Mouse (Mus musculus): ENCODE results near the gene Ssh1. TPM values are rescaled to one million over a fixed set of nuclear protein-coding genes. Genes with fewer than 3 reads are reported as not detected.

Gene Ssh1
- polyA plus RNA-seq, 1 experiment from 2014 or later = 5.1 TPM

DNA sequence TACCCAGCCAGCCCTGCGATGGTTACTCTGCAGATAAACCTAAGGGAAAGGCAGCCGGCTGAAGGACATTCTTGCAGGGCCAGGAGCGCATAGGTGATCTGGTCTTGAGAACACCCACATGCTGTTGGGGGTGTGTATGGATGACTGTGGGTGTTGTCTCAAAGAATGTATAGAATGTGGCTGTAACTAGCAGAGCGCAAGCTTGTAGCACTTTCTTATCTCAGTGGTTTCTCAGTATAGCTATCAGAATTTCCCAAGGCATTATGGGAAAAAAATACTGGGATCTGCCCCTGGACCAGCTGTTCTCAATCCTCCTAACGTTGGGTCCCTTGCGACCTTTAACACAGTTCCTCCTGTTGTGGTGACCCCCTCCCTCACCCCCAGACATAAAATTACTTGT is 59.8 kb downstream of the Ssh1 start:
- 45% methylated on average over 6 of the region's 6 CpGs for WGBS
- no peaks in the 10 kb centered on the region for H3K36me3 ChIP-seq (ENCODE audit: control insufficient read depth, insufficient read depth)
- no peak overlapping the region for H3K27ac ChIP-seq (ENCODE audit: low read depth, low read length)
- TF ChIP-seq CTCF (IDR thresholded peaks at IDR 0.05; ENCODE audit: low read depth) = no peak
- H3K27me3 ChIP-seq (replicated peaks; ENCODE audit: control insufficient read depth, insufficient read depth, low read length) = no peaks in the 10 kb centered on the region
- H3K4me2 ChIP-seq (replicated peaks; ENCODE audit: low read depth) = no peak overlapping the region
- H3K4me3 ChIP-seq (ENCODE audit: low read depth, low read length) = no peak overlapping the region
- no peak for ATAC-seq
- no peaks in the 10 kb centered on the region for H3K9me3 ChIP-seq (ENCODE audit: control insufficient read depth)
- H3K9ac ChIP-seq (ENCODE audit: low read depth, low read length) = no peak overlapping the region
- no peaks in the 10 kb centered on the region for H3K4me1 ChIP-seq (replicated peaks; ENCODE audit: control insufficient read depth, insufficient read depth, low read length)

DNA sequence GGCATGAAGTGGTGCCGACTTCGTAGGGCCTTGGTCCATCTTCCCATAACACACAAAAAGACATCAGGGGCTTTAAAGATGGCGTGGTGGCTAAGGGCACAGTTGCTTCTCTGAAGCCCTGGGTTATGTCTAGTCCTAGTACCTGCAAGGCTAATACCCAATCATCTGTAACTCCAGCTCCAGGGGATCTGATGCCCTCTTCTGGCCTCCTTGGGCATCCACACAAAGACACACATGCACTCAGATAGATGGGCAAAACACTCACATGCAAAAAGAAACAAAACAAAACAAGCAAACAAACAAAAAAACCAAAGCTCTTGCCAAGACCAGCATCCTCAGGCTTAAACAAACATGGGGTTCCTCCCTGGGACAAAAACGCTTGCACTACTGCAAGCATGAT is 60.2 kb downstream of the Ssh1 start:
- Histone ChIP-seq H3K27ac (ENCODE audit: low read depth, low read length) (no peak overlapping the region), H3K4me1 (replicated peaks; ENCODE audit: control insufficient read depth, insufficient read depth, low read length) (no peaks in the 10 kb centered on the region), H3K9ac (ENCODE audit: low read depth, low read length) (no peak overlapping the region), H3K4me3 (ENCODE audit: low read depth, low read length) (no peak overlapping the region), H3K36me3 (ENCODE audit: control insufficient read depth, insufficient read depth) (no peaks in the 10 kb centered on the region), H3K27me3 (replicated peaks; ENCODE audit: control insufficient read depth, insufficient read depth, low read length) (no peaks in the 10 kb centered on the region), H3K9me3 (ENCODE audit: control insufficient read depth) (no peaks in the 10 kb centered on the region), H3K4me2 (replicated peaks; ENCODE audit: low read depth) (no peak overlapping the region)
- WGBS = 77% methylated on average over 4 of the region's 4 CpGs
- ATAC-seq = no peak
- TF ChIP-seq CTCF (IDR thresholded peaks at IDR 0.05; ENCODE audit: low read depth) = peak; percentile 78

DNA sequence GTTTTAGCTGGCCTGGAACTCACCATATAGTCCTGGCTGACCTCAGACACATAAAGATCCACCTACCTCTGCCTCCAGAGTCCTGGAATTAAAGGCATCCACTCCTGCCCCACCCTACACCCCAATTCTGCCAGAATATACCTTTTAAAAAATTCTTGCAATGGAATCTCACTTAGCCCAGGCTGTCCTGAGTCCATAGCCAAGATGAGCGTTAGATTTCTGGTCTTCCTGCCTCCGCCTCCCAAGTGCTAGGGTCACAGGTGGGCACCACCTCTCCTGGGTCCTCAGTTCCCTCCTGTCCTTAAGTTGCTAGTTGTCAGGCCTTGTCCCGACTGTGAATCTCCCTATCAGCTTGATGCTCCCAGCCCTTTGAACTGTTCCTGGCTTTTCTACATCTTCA is 61.4 kb downstream of the Ssh1 start:
- Histone ChIP-seq H3K9me3 (ENCODE audit: control insufficient read depth) (peaks cover 4% of the 10 kb centered on the region; the same call in 1 of the 2 replicates), H3K4me2 (replicated peaks; ENCODE audit: low read depth) (no peak overlapping the region), H3K27me3 (replicated peaks; ENCODE audit: control insufficient read depth, insufficient read depth, low read length) (no peaks in the 10 kb centered on the region), H3K9ac (ENCODE audit: low read depth, low read length) (no peak overlapping the region), H3K4me1 (replicated peaks; ENCODE audit: control insufficient read depth, insufficient read depth, low read length) (no peaks in the 10 kb centered on the region), H3K36me3 (ENCODE audit: control insufficient read depth, insufficient read depth) (no peaks in the 10 kb centered on the region), H3K4me3 (ENCODE audit: low read depth, low read length) (no peak overlapping the region), H3K27ac (ENCODE audit: low read depth, low read length) (no peak overlapping the region)
- ATAC-seq = no peak
- TF ChIP-seq CTCF (IDR thresholded peaks at IDR 0.05; ENCODE audit: low read depth) = no peak
- 73% methylated on average over 3 of the region's 3 CpGs for WGBS

DNA sequence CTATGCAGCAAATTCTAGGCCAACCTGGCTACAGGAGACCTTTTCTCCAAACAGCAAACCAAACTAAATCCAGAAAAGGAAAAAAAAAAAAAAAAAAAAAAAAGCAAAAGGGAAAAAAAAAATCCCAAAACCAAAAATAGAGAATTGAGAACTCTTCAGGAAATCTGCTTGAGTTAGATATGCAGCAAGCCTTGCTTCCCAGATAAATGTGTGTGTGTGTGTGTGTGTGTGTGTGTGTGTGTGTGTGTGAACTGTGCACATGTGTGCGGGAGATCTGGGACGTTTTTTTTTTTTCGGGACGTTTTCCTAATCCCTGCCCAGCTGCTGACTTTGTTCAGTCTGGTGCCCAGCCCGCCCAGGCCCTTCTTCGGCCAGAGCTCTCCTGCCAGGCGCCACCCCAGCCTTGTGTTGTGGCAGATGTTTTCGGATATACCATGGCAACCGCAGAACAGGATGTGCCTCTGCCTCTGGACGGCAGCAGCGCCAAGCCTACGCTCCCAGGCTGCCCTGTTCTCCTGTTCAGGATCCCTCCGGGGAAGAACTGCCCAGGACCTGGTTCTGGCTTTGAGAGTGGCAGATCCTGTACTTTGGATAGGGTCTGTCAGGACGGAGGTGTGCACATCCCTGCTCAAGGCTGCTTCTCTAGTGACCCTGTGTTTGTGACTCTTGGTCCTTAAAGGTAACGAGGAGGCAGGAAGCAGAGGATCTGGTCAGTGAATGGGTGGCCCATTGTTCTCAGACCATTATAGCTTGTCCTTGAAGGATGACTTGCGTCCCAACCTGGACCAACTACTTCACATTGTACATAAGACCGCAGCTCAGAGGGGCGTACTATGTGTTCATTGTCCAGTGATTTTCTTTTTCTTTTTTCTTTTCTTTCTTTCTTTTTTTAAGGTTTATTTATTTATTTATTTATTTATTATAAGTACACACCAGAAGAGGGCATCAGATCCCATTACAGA is 62.8 kb downstream of the Ssh1 start:
- peak; percentile 19; the same call in 1 of the 2 replicates for TF ChIP-seq CTCF (IDR thresholded peaks at IDR 0.05; ENCODE audit: low read depth)
- no peaks in the 10 kb centered on the region for H3K4me1 ChIP-seq (replicated peaks; ENCODE audit: control insufficient read depth, insufficient read depth, low read length)
- no peak overlapping the region for H3K4me3 ChIP-seq (ENCODE audit: low read depth, low read length)
- no peaks in the 10 kb centered on the region for H3K36me3 ChIP-seq (ENCODE audit: control insufficient read depth, insufficient read depth)
- WGBS = 48% methylated on average over 18 of the region's 18 CpGs
- no peak overlapping the region for H3K9ac ChIP-seq (ENCODE audit: low read depth, low read length)
- 0 out of 2 replicates have a peak overlapping the region, but pooled peaks have one; percentile 32 for H3K4me2 ChIP-seq (replicated peaks; ENCODE audit: low read depth)
- H3K9me3 ChIP-seq (ENCODE audit: control insufficient read depth) = peaks cover 4% of the 10 kb centered on the region; the same call in 1 of the 2 replicates
- 0 out of 2 replicates have a peak, but pooled peaks have one; percentile 33 for ATAC-seq
- H3K27ac ChIP-seq (ENCODE audit: low read depth, low read length) = peak overlapping the region; percentile 50; the same call in 1 of the 2 replicates
- no peaks in the 10 kb centered on the region for H3K27me3 ChIP-seq (replicated peaks; ENCODE audit: control insufficient read depth, insufficient read depth, low read length)

DNA sequence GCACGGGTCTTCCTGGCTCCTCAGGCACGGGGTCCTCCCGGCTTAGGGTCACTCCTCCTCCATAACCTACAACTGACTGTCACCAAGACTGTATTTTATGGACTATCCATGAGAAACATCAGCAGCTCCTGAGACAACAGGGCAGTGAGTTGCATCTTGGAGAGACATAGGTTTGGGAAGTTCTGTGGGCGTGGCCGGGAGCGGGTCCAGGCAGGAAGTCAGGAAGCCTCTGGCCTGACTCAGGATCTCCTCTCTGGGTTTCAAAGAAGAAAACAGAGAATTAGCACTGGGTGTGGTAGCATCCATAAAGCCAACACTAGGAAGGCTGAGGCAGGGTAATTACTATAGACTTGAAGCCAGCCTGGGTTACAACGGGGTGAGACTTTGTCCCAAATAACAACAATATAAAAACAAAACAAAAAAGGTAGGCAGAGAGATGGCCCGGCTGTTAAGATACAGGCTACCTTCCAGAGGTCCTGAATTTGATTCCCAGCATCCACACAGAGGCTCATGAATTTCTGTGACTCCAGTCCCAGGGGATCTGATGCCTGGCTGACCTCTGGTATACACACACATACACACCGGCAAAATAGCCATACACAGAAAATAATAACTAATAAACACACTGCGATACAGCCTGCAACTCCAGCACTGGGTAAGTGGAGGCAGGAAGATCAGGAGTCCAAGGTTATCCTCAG is 63.6 kb downstream of the Ssh1 start:
- 45% methylated on average over 10 of the region's 10 CpGs for WGBS
- H3K27me3 ChIP-seq (replicated peaks; ENCODE audit: control insufficient read depth, insufficient read depth, low read length) = no peaks in the 10 kb centered on the region
- H3K27ac ChIP-seq (ENCODE audit: low read depth, low read length) = no peak overlapping the region
- no peak for TF ChIP-seq CTCF (IDR thresholded peaks at IDR 0.05; ENCODE audit: low read depth)
- H3K4me1 ChIP-seq (replicated peaks; ENCODE audit: control insufficient read depth, insufficient read depth, low read length) = no peaks in the 10 kb centered on the region
- H3K4me3 ChIP-seq (ENCODE audit: low read depth, low read length) = no peak overlapping the region
- no peak for ATAC-seq
- H3K9ac ChIP-seq (ENCODE audit: low read depth, low read length) = no peak overlapping the region
- H3K9me3 ChIP-seq (ENCODE audit: control insufficient read depth) = peaks cover 4% of the 10 kb centered on the region; the same call in 1 of the 2 replicates
- no peaks in the 10 kb centered on the region for H3K36me3 ChIP-seq (ENCODE audit: control insufficient read depth, insufficient read depth)
- no peak overlapping the region; the same call in 1 of the 2 replicates for H3K4me2 ChIP-seq (replicated peaks; ENCODE audit: low read depth)

DNA sequence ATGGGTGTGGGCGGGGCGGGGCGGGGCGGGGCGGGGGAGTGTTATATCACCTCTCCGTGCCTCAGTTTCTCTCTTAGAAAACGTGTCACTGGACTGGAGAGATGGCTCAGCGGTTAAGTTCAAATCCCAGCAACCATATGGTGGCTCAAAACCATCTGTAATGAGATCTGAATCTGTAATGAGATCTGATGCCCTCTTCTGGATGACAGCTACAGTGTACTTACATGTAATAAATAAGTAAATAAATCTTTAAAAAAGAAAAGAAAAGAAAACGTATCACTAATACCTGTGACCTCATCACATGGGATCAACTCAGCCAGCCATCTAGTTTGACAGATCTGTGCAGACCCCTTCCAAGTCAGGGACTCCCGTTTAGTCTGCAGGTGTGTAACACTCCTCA is 64.2 kb downstream of the Ssh1 start:
- no peaks in the 10 kb centered on the region for H3K4me1 ChIP-seq (replicated peaks; ENCODE audit: control insufficient read depth, insufficient read depth, low read length)
- no peaks in the 10 kb centered on the region for H3K27me3 ChIP-seq (replicated peaks; ENCODE audit: control insufficient read depth, insufficient read depth, low read length)
- no peak overlapping the region for H3K9ac ChIP-seq (ENCODE audit: low read depth, low read length)
- ATAC-seq = no peak
- H3K4me3 ChIP-seq (ENCODE audit: low read depth, low read length) = no peak overlapping the region
- no peak overlapping the region for H3K27ac ChIP-seq (ENCODE audit: low read depth, low read length)
- no peaks in the 10 kb centered on the region for H3K36me3 ChIP-seq (ENCODE audit: control insufficient read depth, insufficient read depth)
- H3K9me3 ChIP-seq (ENCODE audit: control insufficient read depth) = peaks cover 4% of the 10 kb centered on the region; the same call in 1 of the 2 replicates
- TF ChIP-seq CTCF (IDR thresholded peaks at IDR 0.05; ENCODE audit: low read depth) = peak; percentile 38
- 61% methylated on average over 10 of the region's 10 CpGs for WGBS
- no peak overlapping the region; the same call in 1 of the 2 replicates for H3K4me2 ChIP-seq (replicated peaks; ENCODE audit: low read depth)
